Mouse (Mus musculus) layer of hippocampus, postnatal 36 days (tissue): ENCODE measurements around the gene Focad. TPM values are rescaled to one million over a fixed set of nuclear protein-coding genes. Genes with fewer than 3 reads are reported as not detected.
A peak's percentile ranks its signal among the peaks of the same experiment; 100 is the strongest.

Experiments used
- DNase-seq, 2 experiments: peaks; one replicate each; pipeline ENCODE4 v3.0.0; 2022
- total RNA-seq, 2 experiments: library from RNA; stranded (reverse); gene quantifications; 2 replicates each; pipeline ENCODE4 v1.2.3; 2021

Gene Focad
- total RNA-seq, 2 experiments from 2014 or later: 70.3 to 75.4 TPM

GRCm38 (mm10) chr4:88400302-88400991 lies 306.0 kb downstream of the Focad start:
- DNase-seq: no peak

DNA sequence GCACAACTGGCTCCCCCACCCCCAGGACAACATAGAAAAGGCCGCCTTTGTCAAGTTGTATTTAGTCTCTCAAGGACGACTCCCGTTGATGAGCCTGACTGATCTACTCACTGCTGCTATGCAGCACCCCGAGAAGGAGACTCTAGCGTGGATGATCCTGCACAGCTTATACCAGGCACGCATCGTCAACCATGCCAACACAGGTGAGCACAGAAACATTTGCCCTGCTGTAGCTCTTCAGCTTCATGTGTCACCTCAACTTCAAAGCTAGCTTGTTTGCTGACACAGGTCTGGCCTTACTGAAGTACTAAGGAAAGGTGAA lies 306.5 kb downstream of the Focad start:
- DNase-seq: no peak

DNA sequence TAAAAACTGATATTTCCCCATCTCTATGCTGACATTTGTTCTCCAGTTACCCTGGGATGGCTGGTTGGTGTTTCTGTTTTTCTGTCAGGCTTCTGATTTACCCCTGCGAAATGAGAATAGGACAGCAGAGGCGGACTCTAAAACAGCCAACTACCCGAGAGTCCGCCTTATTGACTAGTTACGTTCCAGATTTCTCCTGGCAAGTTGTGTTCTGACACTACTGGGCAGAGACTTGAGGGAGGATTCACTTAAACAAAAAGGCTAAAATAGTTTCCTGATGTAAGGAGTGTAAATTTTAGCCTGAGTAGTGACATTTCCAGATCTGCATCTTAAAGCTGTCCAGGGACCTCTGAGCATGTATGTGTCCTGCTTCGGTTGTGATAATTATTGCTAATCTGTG lies 308.5 kb downstream of the Focad start:
- no peak for DNase-seq

GRCm38 (mm10) chr4:88406887-88407696 lies 312.7 kb downstream of the Focad start:
- peak; percentile 20 to 47 for DNase-seq

- DNase-seq: no peak
These were observed 314.9 kb downstream of the Focad start for GRCm38 (mm10) chr4:88409279-88409678.

DNA sequence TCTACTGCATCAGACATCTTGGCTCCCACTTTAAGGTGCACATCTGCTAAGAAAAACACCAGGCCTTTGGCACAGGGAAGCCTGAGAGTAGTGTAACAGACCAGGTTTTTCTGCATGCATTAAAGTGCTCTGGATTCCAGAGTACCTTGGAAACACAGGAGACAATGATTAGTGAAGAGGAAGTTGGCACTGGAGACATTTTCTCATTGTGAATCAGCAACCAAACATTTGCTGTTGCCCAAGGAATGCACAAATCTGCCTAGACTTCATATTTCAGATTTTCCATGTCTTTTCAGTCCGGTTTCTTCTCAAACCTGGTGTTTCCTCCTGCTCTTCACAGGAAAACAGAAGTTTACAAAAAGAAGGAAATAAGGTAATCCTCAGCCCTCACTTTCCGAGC lies 317.9 kb downstream of the Focad start:
- no peak for DNase-seq

DNA sequence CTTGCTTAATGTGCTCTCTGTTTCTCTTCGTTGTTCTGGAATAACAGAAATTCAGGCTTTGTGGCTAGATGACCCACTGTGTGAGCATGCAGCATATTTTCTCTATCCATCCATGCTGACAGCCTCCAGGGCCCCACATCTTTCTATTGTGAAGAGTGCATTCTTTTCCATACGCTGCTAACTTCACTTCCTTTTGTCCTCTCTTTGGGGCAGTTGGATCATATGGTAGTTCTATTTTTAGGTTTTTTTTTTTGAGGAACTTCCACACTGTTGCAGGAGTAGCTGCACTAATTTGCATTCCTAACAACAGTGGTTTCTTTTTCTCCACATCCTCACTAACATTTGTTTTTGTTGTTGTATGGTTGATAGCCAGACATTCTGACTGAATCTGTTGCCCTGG lies 320.6 kb downstream of the Focad start:
- DNase-seq: no peak

DNA sequence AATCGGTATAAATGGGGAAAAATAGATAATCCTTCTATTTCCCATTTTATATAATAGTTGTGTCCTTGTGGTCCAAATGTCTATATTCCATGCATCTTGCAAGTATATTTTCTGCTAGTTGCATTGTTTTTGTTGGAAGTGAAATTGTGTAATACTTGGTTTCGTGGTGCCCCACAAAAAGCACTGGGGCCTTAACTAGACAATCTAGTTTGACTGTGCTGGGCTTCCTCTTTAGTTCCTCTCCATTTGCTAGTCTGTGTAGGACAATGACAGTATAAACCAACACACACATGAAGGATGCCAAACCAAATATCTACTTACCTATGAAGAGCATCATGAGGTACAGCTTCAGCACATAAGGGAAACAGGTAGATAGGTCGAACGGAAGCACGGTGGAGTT lies 324.9 kb downstream of the Focad start:
- DNase-seq: no peak

GRCm38 (mm10) chr4:88424563-88424962 lies 330.1 kb downstream of the Focad start:
- DNase-seq: no peak

DNA sequence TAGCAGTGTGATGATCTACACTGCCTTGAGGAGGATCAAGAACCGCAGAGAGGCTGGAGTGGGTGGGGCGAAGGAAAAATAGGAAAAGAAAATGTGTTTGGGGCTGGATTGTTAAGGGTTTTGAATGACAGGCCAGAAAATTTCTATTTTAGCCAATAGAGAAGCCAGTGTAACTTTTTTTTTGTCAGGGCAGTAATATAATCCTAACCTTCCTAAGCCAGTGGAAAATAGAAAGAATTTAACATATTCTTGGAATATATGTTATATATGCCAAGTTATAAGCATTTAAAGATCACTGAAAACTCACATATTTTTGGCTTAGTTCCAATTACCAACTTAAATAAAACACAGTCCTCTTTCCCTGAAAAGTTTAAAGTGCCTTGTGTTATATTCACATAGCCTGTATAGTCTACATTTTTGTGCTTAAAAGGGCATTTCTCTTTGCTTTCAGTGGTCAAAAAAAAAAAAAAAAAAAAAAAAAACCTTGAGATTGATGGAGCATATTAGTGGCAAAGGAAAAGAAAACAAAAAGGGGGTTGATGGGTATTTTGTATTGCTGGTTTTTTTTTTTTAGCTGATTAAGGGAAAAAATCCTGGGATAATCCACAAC lies 333.3 kb downstream of the Focad start:
- DNase-seq: no peak

DNA sequence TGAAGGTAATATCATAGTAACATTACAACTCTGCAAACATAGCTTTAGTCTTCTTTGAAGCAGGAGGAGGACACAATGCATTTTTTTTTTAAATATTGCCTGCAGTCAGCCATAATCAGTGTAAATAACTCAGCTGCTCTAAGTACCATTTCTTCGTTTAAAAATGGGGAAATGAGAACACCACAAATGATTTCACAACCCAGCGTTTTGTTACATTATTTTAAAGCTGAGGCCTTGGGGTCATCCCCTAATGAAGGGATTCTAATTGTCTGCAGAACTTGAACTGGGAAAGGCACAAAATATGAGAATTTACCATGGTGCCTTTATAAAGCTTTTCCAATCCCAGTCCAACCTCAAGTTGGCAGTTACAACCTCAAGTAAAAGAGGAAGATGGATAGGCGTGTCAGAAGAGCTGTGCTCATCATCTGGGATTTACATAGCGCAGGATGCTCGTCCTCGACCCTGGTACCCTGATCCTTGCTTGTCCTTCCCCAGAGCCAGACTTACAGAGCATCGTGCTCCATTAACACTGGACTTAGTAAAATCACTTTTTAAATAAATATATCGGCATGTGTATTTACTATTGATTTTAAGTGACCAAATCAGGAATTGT lies 338.1 kb downstream of the Focad start:
- no peak for DNase-seq

DNA sequence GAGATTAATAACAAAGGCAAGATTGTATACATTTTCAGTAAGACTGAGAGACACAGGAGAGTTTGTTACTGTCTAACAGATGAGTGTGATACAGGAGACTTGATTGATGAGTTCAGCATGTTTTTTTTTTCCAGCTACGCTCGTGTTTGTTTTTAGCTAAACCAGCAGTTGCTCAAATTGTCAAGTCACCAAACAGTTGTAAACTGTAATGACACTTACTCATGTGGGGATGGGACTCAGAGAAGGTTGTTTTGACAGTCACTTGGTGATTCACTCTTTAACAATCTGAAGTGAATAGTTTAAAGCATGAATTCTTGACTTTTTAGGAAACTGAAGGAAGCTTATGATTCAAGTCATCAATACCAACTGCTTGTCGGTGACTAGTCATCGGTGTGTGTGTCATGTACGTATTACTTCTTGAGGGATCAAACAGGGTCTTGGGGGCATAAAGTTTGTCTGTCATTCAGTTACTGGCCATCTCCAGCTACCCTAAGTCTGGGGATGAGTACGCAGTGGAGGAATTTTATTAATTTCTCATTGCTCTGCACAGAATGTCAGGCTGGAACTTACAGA lies 342.2 kb downstream of the Focad start:
- DNase-seq: no peak

DNA sequence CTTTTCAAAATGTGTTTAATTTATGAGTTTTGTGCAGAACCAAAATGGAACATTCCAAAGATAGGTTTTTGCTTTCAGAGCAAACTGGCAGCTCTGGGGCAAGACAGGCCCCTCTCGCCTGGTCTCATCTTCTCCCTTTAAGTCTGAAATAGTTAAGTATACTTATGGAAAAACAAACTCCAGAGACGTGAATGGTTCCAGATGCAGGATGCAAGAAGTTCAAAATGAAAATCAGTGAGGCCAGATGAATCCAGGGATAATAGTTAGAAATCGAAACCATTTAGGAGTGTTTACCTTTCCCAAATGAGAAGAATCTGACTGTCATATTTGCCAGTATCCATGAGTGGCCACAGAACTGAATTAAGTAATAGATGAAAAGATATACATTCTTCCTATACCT lies 342.7 kb downstream of the Focad start:
- DNase-seq: no peak

- no peak for DNase-seq
These were observed 343.5 kb downstream of the Focad start for GRCm38 (mm10) chr4:88437917-88438316.

- DNase-seq: peak in 1 of 2 experiments; percentile 13
These were observed 344.0 kb downstream of the Focad start, which contains the start of gene Hacd4 for GRCm38 (mm10) chr4:88438326-88438989. TSS of gene Hacd4 (minus strand) at chr4:88438928.

GRCm38 (mm10) chr4:88438990-88439329 lies 344.5 kb downstream of the Focad start:
- DNase-seq: no peak

- DNase-seq: no peak
These were observed 345.3 kb downstream of the Focad start for GRCm38 (mm10) chr4:88439669-88440123.

GRCm38 (mm10) chr4:88440814-88441213 lies 346.4 kb downstream of the Focad start:
- no peak for DNase-seq

DNA sequence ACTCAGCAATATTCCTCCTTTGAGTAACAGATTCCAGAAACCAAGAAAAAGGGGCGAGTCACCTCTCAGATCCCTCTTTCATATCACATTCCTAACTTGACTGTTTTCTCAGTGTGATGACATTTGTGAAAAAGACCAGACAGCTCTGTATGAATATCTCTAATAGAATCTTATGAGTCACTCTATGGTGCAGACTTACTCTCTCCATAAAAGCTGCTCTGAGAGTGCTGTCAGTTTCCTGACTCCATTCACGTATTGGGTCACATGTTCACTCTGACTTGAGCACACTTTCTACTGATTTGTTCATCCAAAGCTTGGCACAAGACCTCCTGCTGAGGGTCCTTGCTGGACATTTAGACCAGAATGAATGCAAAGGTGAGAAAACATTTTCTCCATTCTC lies 354.5 kb downstream of the Focad start:
- DNase-seq: no peak

GRCm38 (mm10) chr4:88450087-88450765 lies 355.8 kb downstream of the Focad start:
- no peak for DNase-seq

GRCm38 (mm10) chr4:88458093-88458492 lies 363.7 kb downstream of the Focad start:
- no peak for DNase-seq

DNA sequence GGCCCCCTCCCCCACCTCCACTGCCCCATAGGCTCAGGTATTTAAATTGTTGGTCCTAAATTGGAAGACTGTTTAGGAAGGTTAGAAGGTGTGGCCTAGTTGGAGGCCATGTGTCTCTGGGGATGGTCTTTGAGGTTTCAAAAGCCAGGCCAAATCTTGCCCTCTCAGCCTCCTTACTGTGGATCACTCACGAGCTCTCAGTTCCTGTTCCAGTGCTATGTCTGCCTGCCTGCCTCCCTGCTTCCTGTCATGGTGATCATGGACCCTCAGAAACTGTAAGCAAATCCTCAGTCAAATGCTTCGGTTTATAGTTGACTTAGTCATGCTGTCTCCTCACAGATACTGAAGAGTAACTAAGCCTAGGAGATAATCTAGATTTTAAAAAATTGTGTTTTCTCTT lies 364.2 kb downstream of the Focad start:
- DNase-seq: no peak
